Mouse (Mus musculus) neural tube, embryonic 15.5 days (tissue): ENCODE measurements around the gene Sytl3. TPM values are rescaled to one million over a fixed set of nuclear protein-coding genes. Genes with fewer than 3 reads are reported as not detected.

Experiments used
- ATAC-seq: fragments of 200-750 bp; cut with Nextera tagmentation; 2 replicates; pipeline ENCODE4 v1.8.0; 2017; ENCODE audit warnings: mild to moderate bottlenecking, moderate TSS enrichment, moderate library complexity; ENCODE audit not compliant: low FRiP score
- H3K27ac ChIP-seq: fragments of 300-500 bp; sonication (generic); replicated peaks from 2 replicates; pipeline ENCODE4 v1.5.1; 2015; ENCODE audit warnings: mild to moderate bottlenecking, inconsistent platforms
- H3K27me3 ChIP-seq: fragments of 300-500 bp; sonication (generic); replicated peaks from 2 replicates; pipeline ENCODE4 v1.6.1; 2015; ENCODE audit warnings: inconsistent platforms
- H3K36me3 ChIP-seq: fragments of 300-500 bp; sonication (generic); 2 replicates; pipeline ENCODE4 v1.6.1; 2015; ENCODE audit warnings: inconsistent platforms
- H3K4me1 ChIP-seq: fragments of 300-500 bp; sonication (generic); 2 replicates; pipeline ENCODE4 v1.6.1; 2015; ENCODE audit warnings: inconsistent platforms
- H3K4me2 ChIP-seq: fragments of 300-500 bp; sonication (generic); 2 replicates; pipeline ENCODE4 v1.6.1; 2015; ENCODE audit warnings: inconsistent platforms, mild to moderate bottlenecking, moderate library complexity
- H3K4me3 ChIP-seq: fragments of 300-500 bp; sonication (generic); replicated peaks from 2 replicates; pipeline ENCODE4 v1.5.1; 2015; ENCODE audit warnings: mild to moderate bottlenecking, inconsistent platforms
- H3K9ac ChIP-seq: fragments of 300-500 bp; sonication (generic); replicated peaks from 2 replicates; pipeline ENCODE4 v1.6.1; 2015; ENCODE audit warnings: mild to moderate bottlenecking, inconsistent platforms
- H3K9me3 ChIP-seq: fragments of 300-500 bp; sonication (generic); replicated peaks from 2 replicates; pipeline ENCODE4 v1.6.1; 2016; ENCODE audit warnings: inconsistent platforms
- WGBS: fragments of 180-500 bp; shearing (Covaris S2); methylation state at CpG from one replicate; pipeline ENCODE4 v1.1.7; 2015; ENCODE audit warnings: mixed read lengths; 5-methylcytosine and 5-hydroxymethylcytosine counted together
- polyA plus RNA-seq: library from polyadenylated mRNA; unstranded; fragments of >200 nt; fragmentation: Nextera tagmentation; extraction: Ambion mirVana; gene quantifications from 2 replicates; pipeline ENCODE4 v1.2.1, GENCODE M21; 2015

Sytl3 gene
- polyA plus RNA-seq, 1 experiment from 2014 or later = 1.2 TPM

GRCm38 (mm10) chr17:6742083-6743038 lies 83.5 kb downstream of the Sytl3 start:
- Histone ChIP-seq H3K9ac (no peak overlapping the region), H3K36me3 (peaks cover 6% of the 10 kb centered on the region), H3K4me1 (peaks cover 49% of the 10 kb centered on the region), H3K9me3 (no peaks in the 10 kb centered on the region), H3K27ac (no peak overlapping the region; the same call in 1 of the 2 replicates), H3K4me3 (no peak overlapping the region), H3K4me2 (no peak overlapping the region), H3K27me3 (no peaks in the 10 kb centered on the region)
- ATAC-seq = no peak
- 69% methylated on average over 30 of the region's 33 CpGs for WGBS

GRCm38 (mm10) chr17:6743039-6743575 lies 84.2 kb downstream of the Sytl3 start:
- Histone ChIP-seq H3K36me3 (peaks cover 6% of the 10 kb centered on the region), H3K27me3 (no peaks in the 10 kb centered on the region), H3K27ac (no peak overlapping the region), H3K4me3 (no peak overlapping the region), H3K4me2 (no peak overlapping the region), H3K4me1 (peaks cover 55% of the 10 kb centered on the region), H3K9ac (no peak overlapping the region), H3K9me3 (no peaks in the 10 kb centered on the region)
- WGBS = 88% methylated on average over 11 of the region's 11 CpGs
- no peak for ATAC-seq

- Histone ChIP-seq H3K9me3 (no peaks in the 10 kb centered on the region), H3K27ac (no peak overlapping the region), H3K4me3 (no peak overlapping the region), H3K27me3 (no peaks in the 10 kb centered on the region), H3K9ac (no peak overlapping the region), H3K4me1 (peaks cover 56% of the 10 kb centered on the region), H3K4me2 (no peak overlapping the region), H3K36me3 (peaks cover 6% of the 10 kb centered on the region)
- 48% methylated on average over 11 of the region's 11 CpGs for WGBS
- ATAC-seq = no peak
Measured at GRCm38 (mm10) chr17:6743787-6744239, 84.9 kb downstream of the Sytl3 start.

- H3K27ac ChIP-seq = no peak overlapping the region
- H3K4me3 ChIP-seq = no peak overlapping the region
- no peak overlapping the region for H3K9ac ChIP-seq
- no peaks in the 10 kb centered on the region for H3K9me3 ChIP-seq
- peaks cover 56% of the 10 kb centered on the region for H3K4me1 ChIP-seq
- peaks cover under 1% of the 10 kb centered on the region for H3K36me3 ChIP-seq
- no peaks in the 10 kb centered on the region for H3K27me3 ChIP-seq
- ATAC-seq = no peak
- H3K4me2 ChIP-seq = no peak overlapping the region
- 43% methylated on average over 9 of the region's 9 CpGs for WGBS
Measured at GRCm38 (mm10) chr17:6744366-6744765, 85.5 kb downstream of the Sytl3 start.

GRCm38 (mm10) chr17:6744871-6745270 lies 86.0 kb downstream of the Sytl3 start:
- H3K27me3 ChIP-seq = no peaks in the 10 kb centered on the region
- WGBS = 88% methylated on average over 14 of the region's 14 CpGs
- no peak overlapping the region for H3K4me3 ChIP-seq
- no peak for ATAC-seq
- H3K36me3 ChIP-seq = no peaks in the 10 kb centered on the region; the same call in 1 of the 2 replicates
- no peak overlapping the region for H3K4me2 ChIP-seq
- no peak overlapping the region for H3K9ac ChIP-seq
- peak overlapping the region; percentile 74 for H3K27ac ChIP-seq
- no peaks in the 10 kb centered on the region for H3K9me3 ChIP-seq
- peaks cover 56% of the 10 kb centered on the region for H3K4me1 ChIP-seq

DNA sequence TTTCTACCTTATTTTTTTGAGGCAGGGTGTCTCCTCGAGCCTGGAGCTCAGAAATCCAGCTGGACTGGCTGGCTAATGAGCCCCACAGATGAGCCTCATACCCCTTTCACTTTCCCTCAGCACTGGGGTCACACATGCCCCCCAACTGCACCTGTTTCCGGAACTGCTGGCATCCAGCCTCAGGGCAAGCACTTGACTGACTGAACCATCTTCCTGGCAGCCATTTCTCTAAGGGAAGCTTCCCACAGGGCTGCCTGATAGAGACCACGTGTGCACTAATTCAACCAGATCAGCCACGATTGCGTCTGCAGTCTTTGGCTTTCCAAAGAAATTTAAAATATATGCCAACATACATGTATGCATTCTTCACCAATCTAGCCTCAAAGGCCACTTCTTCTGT lies 86.6 kb downstream of the Sytl3 start:
- H3K9me3 ChIP-seq = no peaks in the 10 kb centered on the region
- peak overlapping the region; percentile 74 for H3K27ac ChIP-seq
- no peak overlapping the region for H3K4me3 ChIP-seq
- no peak overlapping the region for H3K9ac ChIP-seq
- no peak for ATAC-seq
- H3K4me1 ChIP-seq = peaks cover 56% of the 10 kb centered on the region
- 38% methylated on average over 5 of the region's 5 CpGs for WGBS
- H3K4me2 ChIP-seq = peak overlapping the region; percentile 25
- no peaks in the 10 kb centered on the region for H3K27me3 ChIP-seq
- H3K36me3 ChIP-seq = no peaks in the 10 kb centered on the region; the same call in 1 of the 2 replicates

DNA sequence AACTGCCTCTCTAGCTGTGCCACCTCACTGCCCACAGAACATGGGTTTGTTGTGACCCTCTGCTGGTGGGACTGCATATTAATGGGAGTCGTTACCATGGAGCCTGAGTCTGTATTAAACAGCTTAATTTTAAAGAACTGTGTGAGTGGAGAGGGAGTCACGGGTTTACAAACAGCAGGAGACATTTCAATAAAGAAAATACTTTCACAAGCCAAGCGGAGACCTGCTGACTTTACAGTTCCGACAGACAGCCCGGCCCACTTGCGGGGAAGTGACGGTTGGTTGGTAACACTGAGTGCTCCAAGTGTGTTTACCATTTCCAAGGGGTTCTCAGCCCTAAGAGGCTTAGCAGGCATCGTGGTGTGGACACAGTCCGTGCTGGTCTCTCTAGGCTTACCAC lies 87.1 kb downstream of the Sytl3 start:
- Histone ChIP-seq H3K9ac (no peak overlapping the region), H3K36me3 (no peaks in the 10 kb centered on the region; the same call in 1 of the 2 replicates), H3K4me3 (no peak overlapping the region), H3K27ac (peak overlapping the region; percentile 74), H3K9me3 (no peaks in the 10 kb centered on the region), H3K27me3 (no peaks in the 10 kb centered on the region), H3K4me2 (peak overlapping the region; percentile 25), H3K4me1 (peaks cover 56% of the 10 kb centered on the region)
- peak; percentile 75 for ATAC-seq
- WGBS = 23% methylated on average over 9 of the region's 9 CpGs

DNA sequence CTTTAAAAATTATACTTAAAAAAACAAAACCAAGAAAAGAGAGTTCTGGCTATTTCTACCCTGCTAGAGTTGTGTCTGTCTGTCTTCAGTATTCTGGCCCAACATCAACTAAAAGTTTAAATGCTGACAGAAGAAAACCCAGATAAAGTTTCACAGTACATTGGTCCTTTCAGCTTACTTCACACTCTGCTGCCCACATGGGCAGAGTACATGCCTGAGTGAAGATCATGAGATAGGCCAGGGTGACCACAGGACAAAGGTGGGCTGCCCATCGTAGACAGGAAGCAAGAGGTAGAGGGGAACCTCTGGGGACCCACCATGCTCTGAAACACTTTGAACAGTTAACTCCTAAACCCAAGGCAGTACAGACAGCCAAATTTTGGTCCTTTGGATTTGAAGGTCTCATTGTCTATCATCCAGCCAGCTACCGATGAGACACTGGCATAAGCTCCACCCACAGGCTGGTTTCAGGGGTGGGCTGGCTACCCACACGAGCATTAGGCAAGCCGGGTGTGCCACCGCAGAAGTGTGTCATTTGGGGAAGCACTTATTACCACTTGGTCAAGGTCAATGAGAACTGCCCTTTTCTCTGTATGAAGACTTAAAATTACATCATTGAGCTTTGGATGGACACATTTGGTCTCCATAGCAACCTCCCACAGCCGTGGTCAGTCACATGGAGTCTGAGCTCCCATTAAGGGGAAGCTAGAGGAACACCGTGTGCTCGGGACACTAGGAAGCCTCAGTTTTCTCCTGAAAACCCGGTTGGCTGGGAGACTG lies 87.7 kb downstream of the Sytl3 start:
- no peak for ATAC-seq

GRCm38 (mm10) chr17:6747478-6747877 lies 88.6 kb downstream of the Sytl3 start:
- Histone ChIP-seq H3K27ac (no peak overlapping the region), H3K4me2 (no peak overlapping the region), H3K4me1 (peaks cover 45% of the 10 kb centered on the region), H3K9me3 (no peaks in the 10 kb centered on the region), H3K36me3 (no peaks in the 10 kb centered on the region; the same call in 1 of the 2 replicates), H3K27me3 (no peaks in the 10 kb centered on the region), H3K4me3 (no peak overlapping the region), H3K9ac (no peak overlapping the region)
- no peak for ATAC-seq
- WGBS = 34% methylated on average over 7 of the region's 7 CpGs

More for the DNA sequence above, 87.7 kb downstream of the Sytl3 start:
- Histone ChIP-seq H3K4me1 (peaks cover 53% of the 10 kb centered on the region), H3K27me3 (no peaks in the 10 kb centered on the region), H3K4me3 (no peak overlapping the region), H3K9ac (no peak overlapping the region), H3K9me3 (no peaks in the 10 kb centered on the region), H3K4me2 (no peak overlapping the region), H3K27ac (peak overlapping the region; percentile 74), H3K36me3 (no peaks in the 10 kb centered on the region; the same call in 1 of the 2 replicates)
- WGBS = 57% methylated on average over 9 of the region's 9 CpGs

- Histone ChIP-seq H3K4me3 (no peak overlapping the region), H3K4me2 (no peak overlapping the region), H3K9me3 (no peaks in the 10 kb centered on the region), H3K27me3 (no peaks in the 10 kb centered on the region), H3K27ac (no peak overlapping the region), H3K4me1 (peaks cover 36% of the 10 kb centered on the region), H3K9ac (no peak overlapping the region), H3K36me3 (no peaks in the 10 kb centered on the region; the same call in 1 of the 2 replicates)
- WGBS = 81% methylated on average over 17 of the region's 17 CpGs
- no peak for ATAC-seq
Measured at GRCm38 (mm10) chr17:6748779-6749464, 90.0 kb downstream of the Sytl3 start.
